Mouse (Mus musculus) midbrain, embryonic 14.5 days (tissue): Measurements from ENCODE around the gene Khdc4. TPM values are rescaled to one million over a fixed set of nuclear protein-coding genes. Genes with fewer than 3 reads are reported as not detected.
A peak's percentile ranks its signal among the peaks of the same experiment; 100 is the strongest.

Source experiments
- ATAC-seq: fragments of 200-750 bp; cut with Nextera tagmentation; 2 replicates; pipeline ENCODE4 v1.8.0; 2017; ENCODE audit warnings: moderate number of reproducible peaks, moderate library complexity; ENCODE audit not compliant: low FRiP score, low TSS enrichment
- DNase-seq: peaks from one replicate; pipeline ENCODE4 v3.0.0-alpha.2; 2015
- H3K27ac ChIP-seq: fragments of 300-500 bp; sonication (generic); replicated peaks from 2 replicates; pipeline ENCODE4 v1.5.1; 2014; ENCODE audit warnings: mild to moderate bottlenecking, low read depth, low read length, moderate library complexity
- H3K27me3 ChIP-seq: fragments of 300-500 bp; sonication (generic); 2 replicates; pipeline ENCODE4 v1.6.1; 2014; ENCODE audit warnings: low read length, control low read depth, mixed read lengths; ENCODE audit not compliant: control insufficient read depth, insufficient read depth
- H3K36me3 ChIP-seq: fragments of 300-500 bp; sonication (generic); 2 replicates; pipeline ENCODE4 v1.6.1; 2014; ENCODE audit warnings: low read length, control low read depth; ENCODE audit not compliant: control insufficient read depth, insufficient read depth
- H3K4me1 ChIP-seq: fragments of 300-500 bp; sonication (generic); 2 replicates; pipeline ENCODE4 v1.6.1; 2014; ENCODE audit warnings: mild to moderate bottlenecking, antibody characterized with exemption, low read length, control low read depth; ENCODE audit not compliant: control insufficient read depth, insufficient read depth
- H3K4me2 ChIP-seq: fragments of 300-500 bp; sonication (generic); 2 replicates; pipeline ENCODE4 v1.6.1; 2014; ENCODE audit warnings: mild to moderate bottlenecking, low read length, moderate library complexity
- H3K4me3 ChIP-seq: fragments of 300-500 bp; sonication (generic); replicated peaks from 2 replicates; pipeline ENCODE4 v1.5.1; 2014; ENCODE audit warnings: low read depth, low read length
- H3K9ac ChIP-seq: fragments of 300-500 bp; sonication (generic); replicated peaks from 2 replicates; pipeline ENCODE4 v1.6.1; 2014; ENCODE audit warnings: mild to moderate bottlenecking, low read length, moderate library complexity
- H3K9me3 ChIP-seq: fragments of 300-500 bp; sonication (generic); 2 replicates; pipeline ENCODE4 v1.6.1; 2016; ENCODE audit warnings: low read length, control low read depth, mixed read lengths; ENCODE audit not compliant: control insufficient read depth
- WGBS: fragments of 180-500 bp; shearing (Covaris S2); extraction: QIAGEN DNeasy Blood & Tissue Kit; methylation state at CpG from one replicate; pipeline ENCODE4 v1.1.7; 2014; 5-methylcytosine and 5-hydroxymethylcytosine counted together
- polyA plus RNA-seq: library from polyadenylated mRNA; unstranded; fragments of >200 nt; fragmentation: Nextera tagmentation; extraction: Ambion mirVana; gene quantifications from 2 replicates; pipeline ENCODE4 v1.2.1, GENCODE M21; 2014

Gene Khdc4
- polyA plus RNA-seq, 1 experiment from 2014 or later = 91.0 TPM

DNA sequence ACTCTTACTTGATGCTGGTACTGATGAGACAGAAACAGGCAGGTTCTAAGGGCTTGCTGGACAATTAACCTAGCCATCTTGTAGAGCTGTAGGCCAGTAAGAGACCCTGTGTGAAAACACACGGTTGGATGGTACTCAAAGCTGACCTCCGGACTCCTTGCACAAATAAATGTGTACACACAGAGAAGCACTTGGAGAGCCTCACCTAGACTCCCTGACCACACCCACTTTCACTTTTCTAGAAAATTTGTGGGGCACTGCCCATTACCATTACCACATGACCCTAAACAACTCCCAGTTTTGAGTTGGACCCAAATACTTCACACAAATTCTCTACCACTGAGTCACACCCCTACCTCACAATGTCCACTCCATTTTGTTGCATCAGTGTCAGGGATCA, 51.0 kb downstream of the Khdc4 start:
- H3K27me3 ChIP-seq = no peaks in the 10 kb centered on the region
- H3K9ac ChIP-seq = no peak overlapping the region
- peaks cover 16% of the 10 kb centered on the region for H3K36me3 ChIP-seq
- ATAC-seq = no peak
- no peak for DNase-seq
- H3K4me2 ChIP-seq = no peak overlapping the region
- no peak overlapping the region for H3K27ac ChIP-seq
- no peaks in the 10 kb centered on the region for H3K4me1 ChIP-seq
- 94% methylated on average over 2 of the region's 2 CpGs for WGBS
- H3K4me3 ChIP-seq = no peak overlapping the region
- H3K9me3 ChIP-seq = no peaks in the 10 kb centered on the region

DNA sequence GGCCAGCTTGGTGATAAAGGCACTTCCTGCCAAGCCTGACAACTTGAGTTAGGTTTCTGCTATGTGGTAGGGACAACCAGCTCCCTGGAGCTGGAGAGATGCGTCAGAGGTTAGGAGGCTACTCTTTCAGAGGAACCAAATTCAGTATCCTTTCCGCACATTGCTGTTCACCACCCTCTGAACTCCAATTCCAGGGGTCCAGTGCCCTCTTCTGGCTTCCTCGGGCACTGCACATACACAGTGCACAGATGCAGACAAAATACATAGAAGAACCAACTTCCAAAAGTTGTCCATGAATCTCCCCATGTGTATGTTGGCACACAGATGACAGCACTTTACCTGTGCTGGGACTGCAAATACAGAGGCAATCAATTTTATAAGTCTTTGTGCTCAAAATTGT, 53.0 kb downstream of the Khdc4 start:
- Histone ChIP-seq H3K4me3 (no peak overlapping the region), H3K4me1 (no peaks in the 10 kb centered on the region), H3K9ac (no peak overlapping the region), H3K4me2 (no peak overlapping the region), H3K27ac (no peak overlapping the region), H3K27me3 (no peaks in the 10 kb centered on the region), H3K36me3 (peaks cover 33% of the 10 kb centered on the region), H3K9me3 (no peaks in the 10 kb centered on the region)
- peak; percentile 58 for DNase-seq
- 56% methylated on average over 3 of the region's 3 CpGs for WGBS
- no peak for ATAC-seq

DNA sequence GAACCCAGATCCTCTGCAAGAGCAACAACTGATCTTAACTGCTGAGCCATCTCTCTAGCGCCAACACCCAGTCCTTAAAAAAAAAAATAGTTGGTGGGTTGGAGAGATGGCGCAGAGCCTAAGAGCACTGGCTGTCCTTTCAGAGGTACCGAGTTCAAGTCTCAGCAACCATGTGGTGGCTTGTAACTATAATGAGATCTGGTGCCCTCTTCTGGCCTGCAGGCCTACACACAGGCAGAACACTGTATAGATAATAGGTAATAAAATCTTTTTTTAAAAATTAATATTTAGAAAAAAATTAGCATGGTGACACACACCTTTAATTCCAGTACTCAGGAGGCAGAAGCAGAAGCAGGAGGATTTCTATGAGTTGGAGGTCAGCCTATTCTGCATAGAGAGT, 54.5 kb downstream of the Khdc4 start:
- H3K36me3 ChIP-seq = peaks cover 43% of the 10 kb centered on the region
- ATAC-seq = no peak

GRCm38 (mm10) chr3:88745534-88745933, 59.9 kb downstream of the Khdc4 start:
- 96% methylated on average over 9 of the region's 9 CpGs for WGBS
- Histone ChIP-seq H3K9ac (no peak overlapping the region), H3K4me3 (no peak overlapping the region), H3K36me3 (peaks cover 80% of the 10 kb centered on the region), H3K27me3 (no peaks in the 10 kb centered on the region), H3K4me1 (no peaks in the 10 kb centered on the region), H3K4me2 (no peak overlapping the region), H3K9me3 (peaks cover 16% of the 10 kb centered on the region), H3K27ac (no peak overlapping the region)
- no peak for ATAC-seq
- no peak for DNase-seq

More for the DNA sequence above, 54.5 kb downstream of the Khdc4 start:
- no peak for DNase-seq
- WGBS = 98% methylated on average over 3 of the region's 3 CpGs
- H3K9me3 ChIP-seq = no peaks in the 10 kb centered on the region
- no peak overlapping the region for H3K9ac ChIP-seq
- no peak overlapping the region for H3K4me3 ChIP-seq
- no peaks in the 10 kb centered on the region for H3K4me1 ChIP-seq
- no peaks in the 10 kb centered on the region for H3K27me3 ChIP-seq
- H3K4me2 ChIP-seq = no peak overlapping the region
- no peak overlapping the region for H3K27ac ChIP-seq

DNA sequence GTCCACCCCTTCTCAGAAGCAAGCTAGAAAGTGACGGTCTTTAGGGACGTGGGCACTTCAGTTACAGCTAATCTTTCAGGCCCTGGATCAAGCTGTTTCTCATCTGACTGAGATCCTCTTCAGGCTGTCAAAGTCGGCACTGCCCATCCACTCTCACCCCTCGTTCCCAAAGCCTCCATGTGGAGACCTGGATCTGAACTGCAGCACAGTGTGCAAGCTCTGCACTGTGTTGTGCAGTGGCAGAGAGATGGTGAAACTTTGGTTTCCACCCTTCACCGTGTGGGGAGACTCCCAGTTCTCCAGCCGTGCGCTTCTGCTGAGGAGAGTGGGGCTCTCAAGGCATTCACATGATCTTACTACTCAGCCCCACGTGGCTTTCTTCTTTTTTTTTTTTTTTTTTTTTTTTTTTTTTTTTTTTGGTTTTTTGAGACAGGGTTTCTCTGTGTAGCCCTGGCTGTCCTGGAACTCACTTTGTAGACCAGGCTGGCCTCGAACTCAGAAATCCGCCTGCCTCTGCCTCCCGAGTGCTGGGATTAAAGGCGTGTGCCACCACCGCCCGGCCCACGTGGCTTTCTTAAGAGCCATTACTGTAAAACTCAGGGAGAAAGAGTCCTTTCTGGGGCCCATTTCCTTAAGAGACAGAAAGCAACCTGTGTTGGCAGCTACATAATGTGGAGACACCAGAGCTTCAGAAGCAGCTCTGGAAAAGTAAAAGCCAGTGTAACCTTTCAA, 60.7 kb downstream of the Khdc4 start:
- H3K36me3 ChIP-seq = peaks cover 86% of the 10 kb centered on the region
- H3K9me3 ChIP-seq = peaks cover 16% of the 10 kb centered on the region

GRCm38 (mm10) chr3:88746871-88747231, 61.2 kb downstream of the Khdc4 start:
- 90% methylated on average over 4 of the region's 4 CpGs for WGBS
- Histone ChIP-seq H3K9me3 (peaks cover 16% of the 10 kb centered on the region), H3K4me2 (no peak overlapping the region), H3K36me3 (peaks cover 87% of the 10 kb centered on the region), H3K4me1 (no peaks in the 10 kb centered on the region), H3K4me3 (no peak overlapping the region), H3K9ac (no peak overlapping the region), H3K27ac (no peak overlapping the region), H3K27me3 (no peaks in the 10 kb centered on the region)
- ATAC-seq = no peak
- no peak for DNase-seq

More for the DNA sequence above, 60.7 kb downstream of the Khdc4 start:
- Histone ChIP-seq H3K27ac (no peak overlapping the region), H3K9ac (no peak overlapping the region), H3K4me1 (no peaks in the 10 kb centered on the region), H3K4me3 (no peak overlapping the region), H3K4me2 (no peak overlapping the region), H3K27me3 (no peaks in the 10 kb centered on the region)
- DNase-seq (no peak), ATAC-seq (no peak)
- 96% methylated on average over 15 of the region's 15 CpGs for WGBS

DNA sequence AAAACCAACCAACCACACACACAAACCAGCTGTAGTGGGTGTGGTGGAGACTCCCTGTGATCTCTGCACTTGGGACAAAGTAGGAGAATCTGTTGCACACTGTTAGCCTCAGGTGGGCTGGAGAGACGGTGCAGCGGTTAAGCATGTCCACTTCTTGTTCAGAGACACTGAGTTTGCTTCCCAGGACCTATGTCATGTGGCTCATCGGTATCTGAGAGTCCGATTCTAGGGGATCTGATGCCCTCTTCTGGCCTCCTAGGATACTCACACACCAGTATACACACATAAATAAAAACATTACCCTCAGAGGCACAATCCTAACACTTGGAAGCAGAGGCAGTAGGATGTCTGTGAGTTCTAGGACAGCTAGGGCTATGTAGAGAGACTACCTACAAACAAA, 68.7 kb downstream of the Khdc4 start:
- peaks cover 33% of the 10 kb centered on the region for H3K4me1 ChIP-seq
- WGBS = 78% methylated on average over 4 of the region's 4 CpGs
- no peak overlapping the region for H3K9ac ChIP-seq
- no peak overlapping the region for H3K4me3 ChIP-seq
- ATAC-seq (no peak), DNase-seq (no peak)
- H3K9me3 ChIP-seq = no peaks in the 10 kb centered on the region
- H3K27ac ChIP-seq = no peak overlapping the region
- peaks cover 79% of the 10 kb centered on the region for H3K36me3 ChIP-seq
- no peak overlapping the region for H3K4me2 ChIP-seq
- no peaks in the 10 kb centered on the region for H3K27me3 ChIP-seq

- Histone ChIP-seq H3K9me3 (no peaks in the 10 kb centered on the region), H3K4me1 (peaks cover 33% of the 10 kb centered on the region), H3K27me3 (no peaks in the 10 kb centered on the region), H3K4me3 (no peak overlapping the region), H3K9ac (no peak overlapping the region), H3K4me2 (no peak overlapping the region), H3K36me3 (peaks cover 80% of the 10 kb centered on the region), H3K27ac (no peak overlapping the region; the same call in 1 of the 2 replicates)
- DNase-seq (no peak), ATAC-seq (no peak)
- 87% methylated on average over 3 of the region's 3 CpGs for WGBS
Observed at GRCm38 (mm10) chr3:88755541-88755940, 69.9 kb downstream of the Khdc4 start.

GRCm38 (mm10) chr3:88756276-88756675, 70.7 kb downstream of the Khdc4 start:
- Histone ChIP-seq H3K4me1 (peaks cover 33% of the 10 kb centered on the region), H3K27ac (peak overlapping the region; percentile 82), H3K36me3 (peaks cover 81% of the 10 kb centered on the region), H3K4me2 (no peak overlapping the region), H3K4me3 (no peak overlapping the region), H3K27me3 (no peaks in the 10 kb centered on the region), H3K9ac (no peak overlapping the region), H3K9me3 (no peaks in the 10 kb centered on the region)
- DNase-seq (peak; percentile 44), ATAC-seq (peak; percentile 21; the same call in 1 of the 2 replicates)
- WGBS = 34% methylated on average over 4 of the region's 4 CpGs
